Mouse (Mus musculus): Measurements from ENCODE around the gene Ccdc17. TPM values are rescaled to one million over a fixed set of nuclear protein-coding genes. Genes with fewer than 3 reads are reported as not detected.

Gene Ccdc17
- total RNA-seq (2021) = 1 to 10 TPM; 5.3 to 6.3 TPM

GRCm38 (mm10) chr4:116596379-116596778, at the start of gene Ccdc17:
Gene Ccdc17 (plus strand): TSS chr4:116596654.
- intact Hi-C loops (cut with DNase I) = loop anchor here (5.0 kb wide), 1 partner anchor 434 kb away; no protein-coding TSS in a partner anchor

DNA sequence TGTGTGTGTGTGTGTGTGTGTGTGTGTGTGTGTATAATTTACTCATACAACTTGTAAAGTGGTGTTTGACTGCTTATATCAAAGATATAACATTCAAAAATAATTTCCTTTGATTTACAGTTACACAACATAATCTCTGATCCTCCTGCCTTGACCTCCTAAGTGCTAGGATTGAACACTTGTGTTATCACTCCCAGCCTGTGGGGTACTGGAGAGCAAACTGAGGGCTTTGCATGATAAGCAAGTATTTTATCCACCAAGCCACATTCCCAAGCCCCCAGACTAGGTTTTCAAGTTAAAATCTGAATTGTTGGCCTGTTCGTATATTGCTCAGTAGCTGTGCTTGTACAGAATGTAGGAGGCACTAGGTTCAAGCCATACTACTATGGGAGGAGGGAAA, 46.0 kb upstream of the Ccdc17 start:
- intact Hi-C loops (cut with DNase I) = loop anchor here (10.0 kb wide), 1 partner anchor 386 kb away; the partner anchor contains the start of gene Tspan1
- no peak for DNase-seq (ENCODE audit: low spot score in 2 of 2)

More at GRCm38 (mm10) chr4:116596379-116596778, at the start of gene Ccdc17:
- DNase-seq (ENCODE audit: low spot score in 2 of 2) = no peak

DNA sequence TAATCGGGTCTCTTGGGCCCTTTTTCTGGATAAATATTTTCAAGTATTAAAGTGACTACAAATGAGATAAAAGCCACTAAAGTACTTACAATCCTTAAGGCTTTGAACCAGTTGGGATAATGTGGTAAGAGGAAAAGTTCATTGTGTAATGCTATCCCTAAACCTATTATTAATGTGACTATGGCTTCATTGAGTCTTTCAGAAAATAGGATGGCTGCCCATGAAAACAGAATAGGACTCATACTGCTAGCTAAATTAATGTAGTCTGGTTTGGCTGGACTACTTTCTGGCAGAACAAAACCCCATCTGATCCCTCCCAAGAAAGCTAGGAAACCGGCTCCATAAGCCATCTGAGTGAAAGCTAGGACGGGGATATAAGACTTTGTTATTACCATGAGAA, 43.4 kb upstream of the Ccdc17 start:
- intact Hi-C loops (cut with DNase I) = loop anchor here (10.0 kb wide), 1 partner anchor 388 kb away; the partner anchor contains the start of gene Tspan1
- DNase-seq (ENCODE audit: low spot score in 2 of 2) = no peak

DNA sequence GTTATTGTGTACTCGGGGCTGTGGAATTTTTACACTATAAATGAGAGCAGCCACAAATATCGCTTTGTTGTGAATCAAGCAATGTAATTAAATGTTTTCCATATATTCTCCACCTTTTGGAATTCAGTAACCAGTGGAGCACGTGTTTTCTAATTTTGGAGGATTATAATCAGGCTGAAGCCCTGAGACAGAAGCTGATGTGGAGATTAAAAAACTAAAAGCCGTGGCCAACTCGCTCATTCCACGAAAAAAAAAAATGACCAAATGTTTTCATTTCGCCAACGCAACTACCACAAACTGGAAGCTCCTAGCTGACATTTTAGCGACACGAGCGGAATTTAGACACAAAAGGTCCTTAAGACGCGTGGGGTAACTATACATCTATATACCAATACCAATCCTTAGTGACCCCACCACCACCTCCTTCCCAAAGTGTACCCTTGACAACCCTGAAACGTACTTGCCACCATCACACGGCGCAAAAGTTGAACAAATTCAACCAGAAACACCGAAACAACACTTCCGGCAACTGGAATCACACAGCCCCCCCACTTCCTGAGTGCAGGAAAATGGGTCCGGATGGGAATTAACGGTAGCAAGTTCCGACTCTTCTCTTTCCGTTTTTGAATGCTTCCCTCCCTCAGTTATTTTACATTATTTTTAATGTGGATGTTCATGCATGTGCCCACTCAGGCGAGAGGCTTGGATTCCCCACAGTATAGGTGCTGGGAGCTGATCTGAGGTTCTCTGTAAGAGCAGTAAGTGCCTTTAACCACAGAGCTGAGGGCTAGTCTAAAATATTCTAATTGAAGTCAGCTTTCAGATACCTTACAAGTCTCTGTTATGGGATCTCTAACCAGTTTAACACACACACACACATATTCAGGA, 40.8 kb upstream of the Ccdc17 start, which contains the start of gene Tmem69:
Gene Tmem69 (minus strand): TSS at position 524 of the 888 bp plus-strand sequence.
- intact Hi-C loops (cut with DNase I) = loop anchor here (5.0 to 10.0 kb wide), 2 partner anchors 48 to 391 kb away; partner anchors contain the start of genes Ipp and Tspan1

GRCm38 (mm10) chr4:116556561-116557305, 39.7 kb upstream of the Ccdc17 start:
- intact Hi-C loops (cut with DNase I) = loop anchor here (5.0 to 10.0 kb wide), 2 partner anchors 49 to 392 kb away; partner anchors contain the start of genes Ipp and Tspan1

More for the DNA sequence above, 40.8 kb upstream of the Ccdc17 start, which contains the start of gene Tmem69:
- DNase-seq (ENCODE audit: low spot score in 2 of 2) = peak; percentile 78 to 84

GRCm38 (mm10) chr4:116557306-116558121, 38.9 kb upstream of the Ccdc17 start, which contains the start of gene Gpbp1l1:
Gene Gpbp1l1 (plus strand): TSS chr4:116557658.
- peak; percentile 98 to 99 for DNase-seq (ENCODE audit: low spot score in 2 of 2)
- intact Hi-C loops (cut with DNase I) = loop anchor here (5.0 to 10.0 kb wide), 2 partner anchors 50 to 393 kb away; partner anchors contain the start of genes Ipp and Tspan1

More at GRCm38 (mm10) chr4:116556561-116557305, 39.7 kb upstream of the Ccdc17 start:
- DNase-seq (ENCODE audit: low spot score in 2 of 2) = peak; percentile 94 to 95

- intact Hi-C loops (cut with DNase I) = loop anchor here (5.0 to 10.0 kb wide), 2 partner anchors 51 to 394 kb away; partner anchors contain the start of genes Ipp and Tspan1
- no peak for DNase-seq (ENCODE audit: low spot score in 2 of 2)
These were observed 38.1 kb upstream of the Ccdc17 start for GRCm38 (mm10) chr4:116558151-116558882.

DNA sequence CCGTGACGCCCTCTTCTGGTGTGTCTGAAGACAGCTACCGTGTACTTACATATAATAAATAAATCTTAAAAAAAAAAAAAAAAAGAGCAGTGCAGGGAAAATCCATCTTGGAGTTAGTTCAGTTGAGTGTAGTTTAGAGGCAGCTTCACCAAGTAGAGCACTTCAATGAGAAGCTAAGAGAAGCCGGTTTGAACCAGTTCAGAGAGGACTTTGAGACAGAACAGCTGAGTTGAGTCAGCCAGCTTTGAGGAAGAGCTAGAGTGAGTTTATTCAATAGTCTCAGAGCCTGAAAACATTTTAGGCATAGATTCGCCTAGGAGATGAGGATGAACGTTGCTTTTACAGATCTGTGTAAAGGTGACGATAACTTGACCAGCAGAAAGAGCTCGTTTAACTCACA, 661 bp upstream of the Ccdc17 start:
- intact Hi-C loops (cut with DNase I) = loop anchor here (5.0 kb wide), 1 partner anchor 433 kb away; no protein-coding TSS in a partner anchor
- DNase-seq (ENCODE audit: low spot score in 2 of 2) = no peak

DNA sequence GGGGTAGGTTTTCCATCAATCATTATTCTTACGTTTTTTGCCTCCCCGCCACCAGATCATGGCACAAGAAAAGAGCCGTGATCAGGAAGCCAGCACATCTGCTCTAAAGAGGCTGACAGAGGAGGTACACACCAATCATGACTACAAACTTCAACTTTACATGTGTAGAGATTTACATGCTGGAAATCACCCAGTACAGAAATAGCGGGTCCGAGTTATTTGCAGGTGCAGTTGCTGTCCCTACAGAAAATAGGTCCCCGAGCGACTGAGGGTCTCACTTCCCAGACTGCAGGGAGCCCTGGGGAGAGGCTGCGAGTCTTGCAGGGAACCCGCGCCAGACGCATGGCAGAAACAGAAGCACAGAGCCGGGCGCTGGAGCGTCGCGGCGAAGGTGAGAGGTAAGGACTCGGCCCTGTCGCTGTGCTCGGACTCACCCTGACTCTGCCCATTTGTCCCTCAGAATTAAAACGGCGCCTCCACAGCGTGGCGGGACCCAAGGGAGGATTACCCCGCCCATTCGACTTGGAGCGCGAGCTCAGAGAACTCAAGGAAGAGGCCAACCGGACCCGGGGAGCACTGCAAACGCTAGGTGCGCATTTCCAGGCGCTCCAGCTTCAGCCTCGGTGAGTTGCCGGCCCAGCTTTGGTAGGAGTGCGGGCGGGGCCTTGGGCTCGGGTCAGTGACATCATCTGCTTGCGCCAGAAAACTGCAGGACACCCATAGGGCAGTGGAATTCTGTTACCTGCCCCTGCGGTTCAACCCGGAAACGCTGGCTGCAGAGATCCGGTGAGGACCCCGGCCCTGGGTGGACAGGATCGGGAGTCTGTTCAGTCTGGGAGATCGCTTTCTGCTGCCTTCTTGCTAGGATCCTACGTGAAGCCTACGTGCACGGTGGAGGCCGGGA, 776 bp downstream of the Ccdc17 start:
- DNase-seq (ENCODE audit: low spot score in 2 of 2) = peak; percentile 91 to 92
- intact Hi-C loops (cut with DNase I) = loop anchor here (5.0 kb wide), 1 partner anchor 435 kb away; no protein-coding TSS in a partner anchor

DNA sequence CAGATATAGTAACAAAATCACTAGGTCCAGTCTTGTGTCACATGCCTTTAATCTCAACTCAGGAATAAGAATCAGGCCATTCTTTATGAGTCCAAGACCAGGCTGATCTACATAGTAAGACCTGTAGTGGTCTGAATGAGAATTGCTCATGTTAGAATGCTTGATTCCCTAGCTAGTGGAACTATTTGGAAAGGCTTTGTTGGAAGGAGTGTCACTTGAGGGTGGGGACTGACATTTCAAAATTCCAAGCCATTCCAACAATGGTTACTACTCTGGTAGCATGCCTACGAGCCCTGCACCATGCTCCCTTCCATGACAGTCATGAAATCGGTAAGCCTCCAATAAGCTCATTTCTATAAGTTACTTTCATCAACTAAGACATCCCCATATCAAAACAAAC, 16.2 kb downstream of the Ccdc17 start:
- no peak for DNase-seq (ENCODE audit: low spot score in 2 of 2)
- intact Hi-C loops (cut with DNase I) = no loop called here

DNA sequence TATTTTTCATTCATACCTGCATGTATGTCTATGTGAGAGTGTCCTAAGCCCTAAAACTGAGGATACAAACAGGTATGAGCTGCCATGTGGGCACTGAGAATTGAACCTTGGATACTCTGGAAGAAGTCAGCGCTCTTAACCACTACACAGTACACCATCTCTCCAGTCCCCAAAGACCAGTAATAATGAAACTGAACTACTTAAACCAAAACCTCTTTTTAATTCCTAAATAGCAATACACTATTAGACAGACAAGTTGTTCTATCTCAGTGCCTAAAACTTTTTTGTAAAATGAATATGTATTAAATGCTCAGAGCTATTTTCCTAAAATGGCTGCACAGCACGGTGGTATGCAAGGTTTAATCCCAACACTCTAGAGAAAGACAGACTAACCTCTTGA, 18.8 kb downstream of the Ccdc17 start:
- no peak for DNase-seq (ENCODE audit: low spot score in 2 of 2)
- intact Hi-C loops (cut with DNase I) = no loop called here

DNA sequence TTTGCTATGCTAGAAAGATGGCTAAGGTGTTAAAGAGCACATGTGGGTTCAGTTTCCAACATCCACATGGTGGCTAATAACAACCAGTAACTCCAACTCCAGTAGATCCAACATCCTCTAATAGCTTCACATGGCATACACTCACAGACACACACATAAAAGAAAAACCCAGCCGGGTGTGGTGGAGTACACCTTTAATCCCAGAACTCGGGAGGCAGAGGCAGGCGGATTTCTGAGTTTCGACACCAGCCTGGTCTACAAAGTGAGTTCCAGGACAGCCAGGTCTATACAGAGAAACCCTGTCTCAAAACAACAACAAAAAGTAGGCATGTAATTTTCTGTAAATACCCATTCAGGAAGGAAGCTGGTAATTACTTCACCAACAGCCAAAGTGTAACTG, 28.4 kb downstream of the Ccdc17 start:
- intact Hi-C loops (cut with DNase I) = no loop called here
- DNase-seq (ENCODE audit: low spot score in 2 of 2) = no peak

DNA sequence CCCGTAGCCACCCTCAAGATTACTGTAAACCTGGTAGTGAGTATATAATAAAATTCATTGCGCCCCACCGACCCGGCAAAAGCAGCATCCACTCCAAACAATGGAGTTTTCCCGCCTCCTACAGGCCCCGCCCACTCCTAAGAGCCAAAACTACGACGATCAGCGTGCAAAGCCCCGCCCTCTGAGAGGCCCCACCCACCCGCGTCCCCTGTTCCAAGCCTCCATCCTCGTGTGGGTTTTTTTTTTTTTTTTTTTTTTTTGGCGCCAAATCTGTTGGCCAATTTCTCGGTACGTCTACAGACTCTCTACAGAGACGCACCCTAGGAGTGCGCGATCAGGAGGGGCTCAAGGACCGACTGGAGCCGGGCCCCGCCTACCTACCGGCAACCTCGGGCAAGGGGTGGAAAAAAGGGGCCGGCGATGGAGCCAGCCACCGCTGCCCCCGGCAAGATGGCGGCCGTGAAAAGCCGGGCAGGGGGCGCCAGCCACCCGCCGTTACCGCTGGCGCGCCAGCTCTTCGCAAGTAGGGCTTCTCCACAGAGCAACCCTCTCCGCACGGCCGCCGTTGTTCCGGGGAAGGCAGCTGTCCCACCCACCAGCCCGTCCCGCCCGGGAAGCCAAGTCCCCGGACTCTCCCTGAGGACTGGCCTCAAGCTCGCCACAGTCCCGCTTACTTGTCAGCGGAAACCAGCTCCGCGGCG, 30.4 kb downstream of the Ccdc17 start:
- intact Hi-C loops (cut with DNase I) = no loop called here
- DNase-seq (ENCODE audit: low spot score in 2 of 2) = peak; percentile 51 to 54

GRCm38 (mm10) chr4:116627359-116627716, 30.9 kb downstream of the Ccdc17 start:
- DNase-seq (ENCODE audit: low spot score in 2 of 2) = peak; percentile 87 to 93
- intact Hi-C loops (cut with DNase I) = no loop called here

GRCm38 (mm10) chr4:116627722-116628662, 31.5 kb downstream of the Ccdc17 start, which contains the start of gene Nasp:
Gene Nasp (minus strand): TSS chr4:116627941.
- intact Hi-C loops (cut with DNase I) = no loop called here

More at GRCm38 (mm10) chr4:116627722-116628662, 31.5 kb downstream of the Ccdc17 start, which contains the start of gene Nasp:
- peak; percentile 78 to 83 for DNase-seq (ENCODE audit: low spot score in 2 of 2)

Measured in left cerebral cortex, postnatal 36 days (tissue).